Mouse (Mus musculus): ENCODE results near the gene Man2a1. TPM values are rescaled to one million over a fixed set of nuclear protein-coding genes. Genes with fewer than 3 reads are reported as not detected.

Gene Man2a1
- polyA plus RNA-seq, 1 experiment: 21.3 TPM

- no peak overlapping the region for H3K27ac ChIP-seq (ENCODE audit: control insufficient read depth, insufficient read depth, low read length)
These were observed 142.4 kb downstream of the Man2a1 start for GRCm38 (mm10) chr17:64742715-64743605.

GRCm38 (mm10) chr17:64743606-64744300, 143.2 kb downstream of the Man2a1 start:
- H3K36me3 ChIP-seq (ENCODE audit: control insufficient read depth, insufficient read depth, low read length): peaks cover 32% of the 10 kb centered on the region
- no peaks in the 10 kb centered on the region for H3K4me1 ChIP-seq (replicated peaks; ENCODE audit: control insufficient read depth, insufficient read depth, low read length)
- 97% methylated on average over 13 of the region's 13 CpGs for WGBS
- H3K27me3 ChIP-seq (ENCODE audit: control insufficient read depth, insufficient read depth, low read length): no peaks in the 10 kb centered on the region
- no peak for DNase-seq
- no peak for TF ChIP-seq CTCF (IDR thresholded peaks at IDR 0.05; ENCODE audit: borderline replicate concordance, control insufficient read depth, extremely low read depth, insufficient read depth, low read length, poor library complexity)
- H3K27ac ChIP-seq (ENCODE audit: control insufficient read depth, insufficient read depth, low read length): no peak overlapping the region
- H3K4me3 ChIP-seq (ENCODE audit: control insufficient read depth, insufficient read depth, low read length): no peak overlapping the region

More at GRCm38 (mm10) chr17:64742715-64743605, 142.4 kb downstream of the Man2a1 start:
- no peak for DNase-seq
- TF ChIP-seq POLR2A (IDR thresholded peaks at IDR 0.05; ENCODE audit: control insufficient read depth, extremely low read depth, insufficient read depth, low read length, poor library complexity) (no peak), CTCF (IDR thresholded peaks at IDR 0.05; ENCODE audit: borderline replicate concordance, control insufficient read depth, extremely low read depth, insufficient read depth, low read length, poor library complexity) (no peak)
- no peaks in the 10 kb centered on the region for H3K4me1 ChIP-seq (replicated peaks; ENCODE audit: control insufficient read depth, insufficient read depth, low read length)
- no peak overlapping the region for H3K4me3 ChIP-seq (ENCODE audit: control insufficient read depth, insufficient read depth, low read length)
- 99% methylated on average over 6 of the region's 6 CpGs for WGBS
- H3K36me3 ChIP-seq (ENCODE audit: control insufficient read depth, insufficient read depth, low read length): peaks cover 35% of the 10 kb centered on the region
- H3K27me3 ChIP-seq (ENCODE audit: control insufficient read depth, insufficient read depth, low read length): no peaks in the 10 kb centered on the region

GRCm38 (mm10) chr17:64746637-64747225, 146.2 kb downstream of the Man2a1 start:
- 96% methylated on average over 8 of the region's 8 CpGs for WGBS

GRCm38 (mm10) chr17:64747461-64747860, 146.9 kb downstream of the Man2a1 start:
- H3K4me1 ChIP-seq (replicated peaks; ENCODE audit: control insufficient read depth, insufficient read depth, low read length): no peaks in the 10 kb centered on the region
- H3K27me3 ChIP-seq (ENCODE audit: control insufficient read depth, insufficient read depth, low read length): no peaks in the 10 kb centered on the region
- H3K4me3 ChIP-seq (ENCODE audit: control insufficient read depth, insufficient read depth, low read length): no peak overlapping the region
- WGBS: 95% methylated on average over 5 of the region's 5 CpGs
- no peak for DNase-seq
- peaks cover 17% of the 10 kb centered on the region for H3K36me3 ChIP-seq (ENCODE audit: control insufficient read depth, insufficient read depth, low read length)
- TF ChIP-seq POLR2A (IDR thresholded peaks at IDR 0.05; ENCODE audit: control insufficient read depth, extremely low read depth, insufficient read depth, low read length, poor library complexity) (no peak), CTCF (IDR thresholded peaks at IDR 0.05; ENCODE audit: borderline replicate concordance, control insufficient read depth, extremely low read depth, insufficient read depth, low read length, poor library complexity) (no peak)
- H3K27ac ChIP-seq (ENCODE audit: control insufficient read depth, insufficient read depth, low read length): no peak overlapping the region

More at GRCm38 (mm10) chr17:64746637-64747225, 146.2 kb downstream of the Man2a1 start:
- no peak for DNase-seq
- H3K4me1 ChIP-seq (replicated peaks; ENCODE audit: control insufficient read depth, insufficient read depth, low read length): no peaks in the 10 kb centered on the region
- H3K36me3 ChIP-seq (ENCODE audit: control insufficient read depth, insufficient read depth, low read length): peaks cover 23% of the 10 kb centered on the region
- H3K27me3 ChIP-seq (ENCODE audit: control insufficient read depth, insufficient read depth, low read length): no peaks in the 10 kb centered on the region
- TF ChIP-seq POLR2A (IDR thresholded peaks at IDR 0.05; ENCODE audit: control insufficient read depth, extremely low read depth, insufficient read depth, low read length, poor library complexity) (no peak), CTCF (IDR thresholded peaks at IDR 0.05; ENCODE audit: borderline replicate concordance, control insufficient read depth, extremely low read depth, insufficient read depth, low read length, poor library complexity) (no peak)
- no peak overlapping the region for H3K4me3 ChIP-seq (ENCODE audit: control insufficient read depth, insufficient read depth, low read length)
- H3K27ac ChIP-seq (ENCODE audit: control insufficient read depth, insufficient read depth, low read length): no peak overlapping the region

- no peak for DNase-seq
- Histone ChIP-seq H3K4me3 (ENCODE audit: control insufficient read depth, insufficient read depth, low read length) (no peak overlapping the region), H3K4me1 (replicated peaks; ENCODE audit: control insufficient read depth, insufficient read depth, low read length) (no peaks in the 10 kb centered on the region), H3K27me3 (ENCODE audit: control insufficient read depth, insufficient read depth, low read length) (no peaks in the 10 kb centered on the region), H3K27ac (ENCODE audit: control insufficient read depth, insufficient read depth, low read length) (no peak overlapping the region), H3K36me3 (ENCODE audit: control insufficient read depth, insufficient read depth, low read length) (peaks cover 17% of the 10 kb centered on the region)
- 92% methylated on average over 2 of the region's 2 CpGs for WGBS
- no peak for TF ChIP-seq POLR2A (IDR thresholded peaks at IDR 0.05; ENCODE audit: control insufficient read depth, extremely low read depth, insufficient read depth, low read length, poor library complexity)
- no peak for TF ChIP-seq CTCF (IDR thresholded peaks at IDR 0.05; ENCODE audit: borderline replicate concordance, control insufficient read depth, extremely low read depth, insufficient read depth, low read length, poor library complexity)
These were observed 147.6 kb downstream of the Man2a1 start for GRCm38 (mm10) chr17:64748131-64748530.

GRCm38 (mm10) chr17:64749146-64749545, 148.6 kb downstream of the Man2a1 start:
- Histone ChIP-seq H3K4me1 (replicated peaks; ENCODE audit: control insufficient read depth, insufficient read depth, low read length) (no peaks in the 10 kb centered on the region), H3K36me3 (ENCODE audit: control insufficient read depth, insufficient read depth, low read length) (peaks cover 17% of the 10 kb centered on the region), H3K27me3 (ENCODE audit: control insufficient read depth, insufficient read depth, low read length) (no peaks in the 10 kb centered on the region), H3K4me3 (ENCODE audit: control insufficient read depth, insufficient read depth, low read length) (no peak overlapping the region), H3K27ac (ENCODE audit: control insufficient read depth, insufficient read depth, low read length) (no peak overlapping the region)
- TF ChIP-seq CTCF (IDR thresholded peaks at IDR 0.05; ENCODE audit: borderline replicate concordance, control insufficient read depth, extremely low read depth, insufficient read depth, low read length, poor library complexity) (no peak), POLR2A (IDR thresholded peaks at IDR 0.05; ENCODE audit: control insufficient read depth, extremely low read depth, insufficient read depth, low read length, poor library complexity) (no peak)
- 97% methylated on average over 1 of the region's 1 CpGs for WGBS
- no peak for DNase-seq
